Mouse (Mus musculus): Measurements from ENCODE around the gene Tnc. TPM values are rescaled to one million over a fixed set of nuclear protein-coding genes. Genes with fewer than 3 reads are reported as not detected.

Gene Tnc
- polyA plus RNA-seq (2016; fragmentation: Nextera tagmentation; extraction: Ambion mirVana): 23.4 and 25.6 TPM in 2 replicates

GRCm38 (mm10) chr4:64046831-64047493 lies at the start of gene Tnc:
TSS of gene Tnc (minus strand) at chr4:64047015.
- H3K9ac ChIP-seq: peak within 1 kb of the TSS; percentile 63
- H3K4me3 ChIP-seq: peak within 1 kb of the TSS; percentile 47
- ATAC-seq (ENCODE audit: insufficient number of reproducible peaks, low FRiP score): peak; percentile 69
- WGBS: under 1% methylated on average over 26 of the region's 26 CpGs
- no peak within 1 kb of the TSS for H3K27ac ChIP-seq (ENCODE audit: poor library complexity, severe bottlenecking)
- 0 out of 2 replicates have a peak, but pooled peaks cover 5% of the 10 kb centered on the region for H3K4me1 ChIP-seq (replicated peaks)
- H3K27me3 ChIP-seq (replicated peaks): peaks cover 89% of the 10 kb centered on the region
- H3K4me2 ChIP-seq: peak within 1 kb of the TSS; percentile 76
- no peaks in the 10 kb centered on the region for H3K9me3 ChIP-seq (replicated peaks)
- H3K36me3 ChIP-seq: no peaks in the 10 kb centered on the region

GRCm38 (mm10) chr4:64094221-64094620 lies 47.4 kb upstream of the Tnc start:
- no peak for ATAC-seq (ENCODE audit: insufficient number of reproducible peaks, low FRiP score)
- Histone ChIP-seq H3K4me1 (replicated peaks) (no peaks in the 10 kb centered on the region), H3K36me3 (no peaks in the 10 kb centered on the region), H3K9ac (no peak overlapping the region), H3K9me3 (replicated peaks) (no peaks in the 10 kb centered on the region), H3K4me3 (no peak overlapping the region), H3K27ac (ENCODE audit: poor library complexity, severe bottlenecking) (no peak overlapping the region), H3K4me2 (no peak overlapping the region), H3K27me3 (replicated peaks) (no peaks in the 10 kb centered on the region)
- WGBS: 70% methylated on average over 5 of the region's 5 CpGs

GRCm38 (mm10) chr4:64092857-64093256 lies 46.0 kb upstream of the Tnc start:
- ATAC-seq (ENCODE audit: insufficient number of reproducible peaks, low FRiP score): no peak
- no peak overlapping the region for H3K4me2 ChIP-seq
- H3K9me3 ChIP-seq (replicated peaks): no peaks in the 10 kb centered on the region
- H3K27me3 ChIP-seq (replicated peaks): no peaks in the 10 kb centered on the region
- no peaks in the 10 kb centered on the region for H3K36me3 ChIP-seq
- H3K4me1 ChIP-seq (replicated peaks): no peaks in the 10 kb centered on the region
- no peak overlapping the region for H3K27ac ChIP-seq (ENCODE audit: poor library complexity, severe bottlenecking)
- 64% methylated on average over 1 of the region's 1 CpGs for WGBS
- H3K9ac ChIP-seq: no peak overlapping the region
- H3K4me3 ChIP-seq: no peak overlapping the region

- no peaks in the 10 kb centered on the region for H3K27me3 ChIP-seq (replicated peaks)
- no peaks in the 10 kb centered on the region for H3K9me3 ChIP-seq (replicated peaks)
- H3K27ac ChIP-seq (ENCODE audit: poor library complexity, severe bottlenecking): no peak overlapping the region
- H3K36me3 ChIP-seq: no peaks in the 10 kb centered on the region
- 65% methylated on average over 2 of the region's 2 CpGs for WGBS
- no peaks in the 10 kb centered on the region for H3K4me1 ChIP-seq (replicated peaks)
- no peak overlapping the region for H3K4me3 ChIP-seq
- no peak overlapping the region for H3K4me2 ChIP-seq
- H3K9ac ChIP-seq: no peak overlapping the region
- ATAC-seq (ENCODE audit: insufficient number of reproducible peaks, low FRiP score): no peak
Measured at GRCm38 (mm10) chr4:64089378-64089777, 42.6 kb upstream of the Tnc start.

GRCm38 (mm10) chr4:64087675-64088074 lies 40.9 kb upstream of the Tnc start:
- WGBS: 73% methylated on average over 2 of the region's 2 CpGs
- H3K9me3 ChIP-seq (replicated peaks): no peaks in the 10 kb centered on the region
- no peak overlapping the region for H3K4me3 ChIP-seq
- no peaks in the 10 kb centered on the region for H3K4me1 ChIP-seq (replicated peaks)
- H3K4me2 ChIP-seq: no peak overlapping the region
- no peak for ATAC-seq (ENCODE audit: insufficient number of reproducible peaks, low FRiP score)
- H3K9ac ChIP-seq: no peak overlapping the region
- no peaks in the 10 kb centered on the region for H3K36me3 ChIP-seq
- no peaks in the 10 kb centered on the region for H3K27me3 ChIP-seq (replicated peaks)
- H3K27ac ChIP-seq (ENCODE audit: poor library complexity, severe bottlenecking): no peak overlapping the region

- Histone ChIP-seq H3K27me3 (replicated peaks) (no peaks in the 10 kb centered on the region), H3K9ac (no peak overlapping the region), H3K9me3 (replicated peaks) (no peaks in the 10 kb centered on the region), H3K4me1 (replicated peaks) (no peaks in the 10 kb centered on the region), H3K4me3 (no peak overlapping the region), H3K27ac (ENCODE audit: poor library complexity, severe bottlenecking) (no peak overlapping the region), H3K36me3 (no peaks in the 10 kb centered on the region), H3K4me2 (no peak overlapping the region)
- 92% methylated on average over 1 of the region's 1 CpGs for WGBS
- no peak for ATAC-seq (ENCODE audit: insufficient number of reproducible peaks, low FRiP score)
Measured at GRCm38 (mm10) chr4:64085993-64086567, 39.3 kb upstream of the Tnc start.

GRCm38 (mm10) chr4:64083858-64084257 lies 37.0 kb upstream of the Tnc start:
- Histone ChIP-seq H3K4me3 (no peak overlapping the region), H3K27me3 (replicated peaks) (no peaks in the 10 kb centered on the region), H3K4me1 (replicated peaks) (no peaks in the 10 kb centered on the region), H3K9me3 (replicated peaks) (no peaks in the 10 kb centered on the region), H3K27ac (ENCODE audit: poor library complexity, severe bottlenecking) (no peak overlapping the region), H3K36me3 (no peaks in the 10 kb centered on the region), H3K9ac (no peak overlapping the region), H3K4me2 (no peak overlapping the region)
- WGBS: 74% methylated on average over 5 of the region's 5 CpGs
- no peak for ATAC-seq (ENCODE audit: insufficient number of reproducible peaks, low FRiP score)

GRCm38 (mm10) chr4:64078029-64078619 lies 31.3 kb upstream of the Tnc start:
- Histone ChIP-seq H3K9me3 (replicated peaks) (no peaks in the 10 kb centered on the region), H3K4me1 (replicated peaks) (no peaks in the 10 kb centered on the region), H3K27me3 (replicated peaks) (no peaks in the 10 kb centered on the region), H3K4me2 (no peak overlapping the region), H3K4me3 (no peak overlapping the region), H3K36me3 (no peaks in the 10 kb centered on the region), H3K27ac (ENCODE audit: poor library complexity, severe bottlenecking) (no peak overlapping the region), H3K9ac (no peak overlapping the region)
- ATAC-seq (ENCODE audit: insufficient number of reproducible peaks, low FRiP score): no peak
- WGBS: 58% methylated on average over 2 of the region's 2 CpGs

- Histone ChIP-seq H3K9ac (no peak overlapping the region), H3K4me2 (no peak overlapping the region), H3K27ac (ENCODE audit: poor library complexity, severe bottlenecking) (no peak overlapping the region), H3K4me1 (replicated peaks) (no peaks in the 10 kb centered on the region), H3K9me3 (replicated peaks) (no peaks in the 10 kb centered on the region), H3K27me3 (replicated peaks) (no peaks in the 10 kb centered on the region), H3K4me3 (no peak overlapping the region), H3K36me3 (no peaks in the 10 kb centered on the region)
- ATAC-seq (ENCODE audit: insufficient number of reproducible peaks, low FRiP score): no peak
- 65% methylated on average over 6 of the region's 6 CpGs for WGBS
Measured at GRCm38 (mm10) chr4:64076349-64077025, 29.7 kb upstream of the Tnc start.

GRCm38 (mm10) chr4:64074725-64075124 lies 27.9 kb upstream of the Tnc start:
- ATAC-seq (ENCODE audit: insufficient number of reproducible peaks, low FRiP score): no peak
- H3K27me3 ChIP-seq (replicated peaks): no peaks in the 10 kb centered on the region
- no peak overlapping the region for H3K4me2 ChIP-seq
- H3K9ac ChIP-seq: no peak overlapping the region
- no peak overlapping the region for H3K27ac ChIP-seq (ENCODE audit: poor library complexity, severe bottlenecking)
- no peaks in the 10 kb centered on the region for H3K36me3 ChIP-seq
- no peaks in the 10 kb centered on the region for H3K4me1 ChIP-seq (replicated peaks)
- no peak overlapping the region for H3K4me3 ChIP-seq
- no peaks in the 10 kb centered on the region for H3K9me3 ChIP-seq (replicated peaks)

GRCm38 (mm10) chr4:64067394-64067793 lies 20.6 kb upstream of the Tnc start:
- H3K27me3 ChIP-seq (replicated peaks): peaks cover 34% of the 10 kb centered on the region

More at GRCm38 (mm10) chr4:64067394-64067793, 20.6 kb upstream of the Tnc start:
- 42% methylated on average over 7 of the region's 7 CpGs for WGBS
- Histone ChIP-seq H3K27ac (ENCODE audit: poor library complexity, severe bottlenecking) (no peak overlapping the region), H3K4me1 (replicated peaks) (peaks cover 7% of the 10 kb centered on the region; the same call in 1 of the 2 replicates), H3K4me3 (no peak overlapping the region), H3K9ac (no peak overlapping the region), H3K4me2 (no peak overlapping the region), H3K36me3 (no peaks in the 10 kb centered on the region), H3K9me3 (replicated peaks) (no peaks in the 10 kb centered on the region)
- ATAC-seq (ENCODE audit: insufficient number of reproducible peaks, low FRiP score): no peak

Data from heart, embryonic 12.5 days (tissue).